Mouse (Mus musculus): ENCODE results near the gene Pappa2. TPM values are rescaled to one million over a fixed set of nuclear protein-coding genes. Genes with fewer than 3 reads are reported as not detected.

Gene Pappa2
- polyA plus RNA-seq (2015; fragmentation: Nextera tagmentation; extraction: Ambion mirVana) = 1.1 and 1.7 TPM in 2 replicates

DNA sequence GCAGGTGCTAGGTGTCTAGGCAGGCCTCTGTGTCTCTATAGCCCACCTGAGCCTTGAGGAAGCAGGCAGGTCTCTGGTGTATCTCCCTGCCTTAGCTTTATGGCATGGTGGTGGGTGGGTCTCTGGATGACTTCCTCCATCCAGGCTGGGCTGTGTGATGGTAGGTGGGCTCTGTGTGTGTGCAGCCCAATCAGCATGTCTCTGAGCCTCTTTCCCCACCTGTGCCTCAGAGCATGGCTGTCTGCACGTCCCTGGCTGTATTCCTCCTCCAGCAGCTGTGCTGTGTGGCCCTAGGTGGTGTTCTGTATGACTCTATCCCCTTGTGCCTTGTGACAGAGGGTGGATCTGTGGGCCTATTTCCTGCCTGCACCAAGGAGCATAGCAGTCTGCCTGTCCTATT is at the start of gene Pappa2:
Gene Pappa2, minus strand, starts transcription at position 101 of the 400 bp plus-strand sequence.
- Histone ChIP-seq H3K9ac (ENCODE audit: low read length) (no peak within 1 kb of the TSS), H3K4me1 (replicated peaks; ENCODE audit: control insufficient read depth, insufficient read depth, low read length) (no peaks in the 10 kb centered on the region), H3K27me3 (ENCODE audit: control insufficient read depth, insufficient read depth, low read depth, low read length) (no peaks in the 10 kb centered on the region), H3K36me3 (ENCODE audit: control insufficient read depth, insufficient read depth, low read length) (no peaks in the 10 kb centered on the region), H3K27ac (ENCODE audit: low read length) (no peak within 1 kb of the TSS), H3K4me2 (ENCODE audit: low read depth, low read length) (no peak within 1 kb of the TSS), H3K9me3 (ENCODE audit: control insufficient read depth, low read length) (no peaks in the 10 kb centered on the region), H3K4me3 (ENCODE audit: low read length) (no peak within 1 kb of the TSS)
- WGBS = 29% methylated on average over 1 of the region's 1 CpGs
- no peak for ATAC-seq (ENCODE audit: low read depth)

DNA sequence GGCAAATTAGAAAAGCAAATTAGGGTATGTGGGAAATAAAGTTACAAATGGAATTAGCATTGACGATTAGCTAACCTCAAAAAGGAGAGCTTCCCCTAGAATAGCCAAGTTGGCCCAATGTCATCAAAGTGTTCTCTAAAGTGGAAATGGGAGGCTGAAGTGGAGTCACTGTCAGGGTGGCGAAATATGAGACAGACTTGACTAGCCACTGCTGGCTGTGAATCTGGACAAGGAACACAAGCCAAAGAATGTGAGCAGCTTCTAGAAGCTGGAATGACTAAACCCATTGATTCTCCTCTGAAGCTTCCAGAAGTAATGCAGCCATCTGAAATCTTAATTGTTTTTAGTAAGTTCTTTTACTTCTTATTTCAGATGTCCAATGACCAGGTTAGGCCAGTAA is 48.8 kb upstream of the Pappa2 start:
- Histone ChIP-seq H3K9me3 (ENCODE audit: control insufficient read depth, low read length) (no peaks in the 10 kb centered on the region), H3K4me1 (replicated peaks; ENCODE audit: control insufficient read depth, insufficient read depth, low read length) (no peaks in the 10 kb centered on the region), H3K27ac (ENCODE audit: low read length) (no peak overlapping the region), H3K36me3 (ENCODE audit: control insufficient read depth, insufficient read depth, low read length) (no peaks in the 10 kb centered on the region), H3K27me3 (ENCODE audit: control insufficient read depth, insufficient read depth, low read depth, low read length) (no peaks in the 10 kb centered on the region), H3K4me3 (ENCODE audit: low read length) (no peak overlapping the region), H3K4me2 (ENCODE audit: low read depth, low read length) (no peak overlapping the region), H3K9ac (ENCODE audit: low read length) (no peak overlapping the region)
- WGBS = 85% methylated on average over 2 of the region's 2 CpGs
- no peak for ATAC-seq (ENCODE audit: low read depth)

DNA sequence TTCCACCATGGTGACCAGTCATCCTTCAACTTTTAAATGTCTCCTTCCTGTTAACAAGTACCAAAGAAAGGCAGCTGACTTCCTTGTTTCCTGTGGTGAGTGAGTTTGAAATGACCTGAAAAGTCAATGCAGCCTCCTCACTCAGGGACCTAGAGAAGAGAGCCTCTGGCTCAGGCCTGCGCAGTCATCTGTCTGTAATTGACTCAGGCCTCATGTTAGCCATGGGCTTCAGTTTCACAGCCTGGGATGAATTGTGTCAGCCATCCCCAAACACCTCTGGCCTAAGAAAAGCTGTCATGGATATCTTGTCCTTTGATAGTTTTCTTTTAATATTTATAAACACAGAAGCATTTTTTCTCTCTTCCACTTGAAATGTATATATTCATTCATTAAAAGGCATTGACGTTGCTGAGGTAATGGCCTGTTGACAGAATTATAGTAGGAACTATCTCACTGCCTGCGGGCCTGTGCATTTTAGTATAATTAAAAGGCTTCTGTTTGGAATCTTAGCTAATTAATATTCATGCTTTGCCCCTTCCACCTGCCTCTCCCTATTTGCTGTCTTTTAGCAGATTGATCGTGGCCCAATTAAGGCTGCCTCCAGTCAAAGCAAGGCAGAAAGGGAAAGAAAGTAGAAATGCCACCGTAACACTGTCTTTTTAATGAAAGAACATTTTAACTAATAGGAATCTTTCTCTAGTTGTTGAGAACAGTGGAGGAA is 34.8 kb upstream of the Pappa2 start:
- Histone ChIP-seq H3K9me3 (ENCODE audit: control insufficient read depth, low read length) (no peaks in the 10 kb centered on the region), H3K4me3 (ENCODE audit: low read length) (no peak overlapping the region), H3K4me1 (replicated peaks; ENCODE audit: control insufficient read depth, insufficient read depth, low read length) (no peaks in the 10 kb centered on the region), H3K27ac (ENCODE audit: low read length) (no peak overlapping the region), H3K4me2 (ENCODE audit: low read depth, low read length) (no peak overlapping the region), H3K9ac (ENCODE audit: low read length) (no peak overlapping the region), H3K27me3 (ENCODE audit: control insufficient read depth, insufficient read depth, low read depth, low read length) (no peaks in the 10 kb centered on the region), H3K36me3 (ENCODE audit: control insufficient read depth, insufficient read depth, low read length) (no peaks in the 10 kb centered on the region)
- no peak for ATAC-seq (ENCODE audit: low read depth)
- WGBS = 61% methylated on average over 5 of the region's 5 CpGs

DNA sequence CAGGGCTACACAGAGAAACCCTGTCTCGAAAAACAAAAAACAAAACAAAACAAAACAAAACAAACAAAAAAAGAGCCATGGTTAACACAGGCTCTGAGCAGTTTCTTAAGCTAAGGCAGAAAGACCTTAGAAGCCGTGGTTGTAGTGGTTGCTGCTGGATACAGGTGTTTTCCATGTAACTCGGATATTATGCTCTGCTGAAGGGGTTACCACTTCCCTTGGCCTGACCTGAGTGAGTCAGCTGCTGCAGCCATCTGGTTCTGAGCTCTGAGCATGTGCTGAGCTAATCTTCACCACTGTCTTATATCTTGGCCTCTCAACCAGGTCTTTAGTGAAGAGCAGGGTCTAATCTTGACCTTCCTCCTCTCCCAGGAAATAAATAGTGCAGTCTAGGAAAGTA is 6.8 kb upstream of the Pappa2 start:
- Histone ChIP-seq H3K36me3 (ENCODE audit: control insufficient read depth, insufficient read depth, low read length) (no peaks in the 10 kb centered on the region), H3K4me1 (replicated peaks; ENCODE audit: control insufficient read depth, insufficient read depth, low read length) (no peaks in the 10 kb centered on the region), H3K4me3 (ENCODE audit: low read length) (no peak overlapping the region), H3K9ac (ENCODE audit: low read length) (no peak overlapping the region), H3K4me2 (ENCODE audit: low read depth, low read length) (no peak overlapping the region), H3K27ac (ENCODE audit: low read length) (no peak overlapping the region), H3K9me3 (ENCODE audit: control insufficient read depth, low read length) (no peaks in the 10 kb centered on the region), H3K27me3 (ENCODE audit: control insufficient read depth, insufficient read depth, low read depth, low read length) (no peaks in the 10 kb centered on the region)
- no peak for ATAC-seq (ENCODE audit: low read depth)
- 77% methylated on average over 3 of the region's 3 CpGs for WGBS

DNA sequence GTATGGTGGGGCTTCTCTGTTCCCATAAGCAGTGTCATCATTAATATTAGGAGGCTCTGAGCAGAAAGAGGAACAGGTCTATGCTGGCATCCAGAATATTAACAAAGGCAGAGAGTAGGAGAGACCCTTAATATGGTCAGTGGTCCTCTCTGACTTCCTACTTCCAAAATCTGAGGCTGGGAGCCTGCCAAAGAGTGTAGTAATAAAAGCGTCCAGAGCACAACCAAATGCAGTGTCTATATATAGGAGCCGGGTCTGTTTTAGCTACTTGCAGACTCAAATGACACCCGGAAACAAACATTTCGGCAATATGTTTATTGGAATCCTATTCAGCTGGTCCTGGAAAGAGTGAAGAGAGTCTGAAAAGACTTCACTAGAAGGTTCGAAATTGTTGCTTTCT is 17.9 kb downstream of the Pappa2 start:
- Histone ChIP-seq H3K27ac (ENCODE audit: low read length) (no peak overlapping the region), H3K27me3 (ENCODE audit: control insufficient read depth, insufficient read depth, low read depth, low read length) (no peaks in the 10 kb centered on the region), H3K36me3 (ENCODE audit: control insufficient read depth, insufficient read depth, low read length) (no peaks in the 10 kb centered on the region), H3K9ac (ENCODE audit: low read length) (no peak overlapping the region), H3K9me3 (ENCODE audit: control insufficient read depth, low read length) (no peaks in the 10 kb centered on the region), H3K4me2 (ENCODE audit: low read depth, low read length) (0 out of 2 replicates have a peak overlapping the region, but pooled peaks have one; percentile 1), H3K4me1 (replicated peaks; ENCODE audit: control insufficient read depth, insufficient read depth, low read length) (0 out of 2 replicates have a peak, but pooled peaks cover 4% of the 10 kb centered on the region), H3K4me3 (ENCODE audit: low read length) (no peak overlapping the region)
- peak; percentile 53; the same call in 1 of the 2 replicates for ATAC-seq (ENCODE audit: low read depth)
- WGBS = 48% methylated on average over 5 of the region's 5 CpGs

DNA sequence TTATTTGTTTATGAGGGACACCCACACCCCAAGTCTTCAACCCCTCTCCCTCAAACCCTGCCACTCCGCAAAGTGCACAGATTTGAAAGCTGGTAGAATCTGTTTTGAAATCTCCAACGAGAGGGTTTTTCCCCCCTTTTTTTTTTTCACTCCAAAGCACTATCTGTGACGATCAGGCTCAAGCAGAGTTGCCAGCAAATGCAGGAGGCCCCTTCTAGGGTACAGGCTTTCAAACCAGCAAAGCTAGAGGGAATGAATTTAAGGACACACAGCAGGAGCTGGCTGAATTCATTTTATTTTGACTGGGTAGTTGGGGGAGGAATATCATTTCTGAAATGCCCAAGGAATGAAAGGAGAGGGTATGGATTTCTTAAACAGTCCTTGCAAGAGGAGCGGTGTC is 19.3 kb downstream of the Pappa2 start:
- 0 out of 2 replicates have a peak, but pooled peaks cover 4% of the 10 kb centered on the region for H3K4me1 ChIP-seq (replicated peaks; ENCODE audit: control insufficient read depth, insufficient read depth, low read length)

DNA sequence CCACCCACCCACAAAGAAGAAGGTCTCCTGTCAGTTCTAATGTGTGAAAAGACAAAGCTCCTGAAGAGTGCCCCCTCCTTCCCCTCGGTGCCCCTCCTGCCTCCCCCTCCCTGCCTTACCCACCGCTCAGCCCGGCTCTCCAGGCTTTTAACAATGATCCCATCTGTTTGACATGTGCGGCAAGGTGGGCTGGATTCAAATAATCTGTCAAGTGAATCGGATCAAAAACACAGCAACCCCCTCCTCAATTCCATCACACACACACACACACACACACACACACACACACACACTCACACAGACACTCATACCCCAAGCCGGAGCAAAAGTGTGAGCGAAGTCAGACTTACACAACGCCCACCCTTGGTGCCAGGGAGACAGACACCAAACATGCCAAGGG is 19.7 kb downstream of the Pappa2 start:
- ATAC-seq (ENCODE audit: low read depth) = no peak
- Histone ChIP-seq H3K27me3 (ENCODE audit: control insufficient read depth, insufficient read depth, low read depth, low read length) (no peaks in the 10 kb centered on the region), H3K9ac (ENCODE audit: low read length) (no peak overlapping the region), H3K4me2 (ENCODE audit: low read depth, low read length) (peak overlapping the region; percentile 34; the same call in 1 of the 2 replicates), H3K36me3 (ENCODE audit: control insufficient read depth, insufficient read depth, low read length) (no peaks in the 10 kb centered on the region), H3K4me1 (replicated peaks; ENCODE audit: control insufficient read depth, insufficient read depth, low read length) (0 out of 2 replicates have a peak, but pooled peaks cover 4% of the 10 kb centered on the region), H3K4me3 (ENCODE audit: low read length) (no peak overlapping the region), H3K9me3 (ENCODE audit: control insufficient read depth, low read length) (no peaks in the 10 kb centered on the region), H3K27ac (ENCODE audit: low read length) (no peak overlapping the region)
- 12% methylated on average over 8 of the region's 8 CpGs for WGBS

More for the DNA sequence above, 19.3 kb downstream of the Pappa2 start:
- no peaks in the 10 kb centered on the region for H3K27me3 ChIP-seq (ENCODE audit: control insufficient read depth, insufficient read depth, low read depth, low read length)
- ATAC-seq (ENCODE audit: low read depth) = no peak
- H3K36me3 ChIP-seq (ENCODE audit: control insufficient read depth, insufficient read depth, low read length) = no peaks in the 10 kb centered on the region
- peak overlapping the region; percentile 34; the same call in 1 of the 2 replicates for H3K4me2 ChIP-seq (ENCODE audit: low read depth, low read length)
- H3K4me3 ChIP-seq (ENCODE audit: low read length) = no peak overlapping the region
- no peak overlapping the region for H3K9ac ChIP-seq (ENCODE audit: low read length)
- H3K9me3 ChIP-seq (ENCODE audit: control insufficient read depth, low read length) = no peaks in the 10 kb centered on the region
- no peak overlapping the region for H3K27ac ChIP-seq (ENCODE audit: low read length)
- WGBS = 34% methylated on average over 4 of the region's 4 CpGs

DNA sequence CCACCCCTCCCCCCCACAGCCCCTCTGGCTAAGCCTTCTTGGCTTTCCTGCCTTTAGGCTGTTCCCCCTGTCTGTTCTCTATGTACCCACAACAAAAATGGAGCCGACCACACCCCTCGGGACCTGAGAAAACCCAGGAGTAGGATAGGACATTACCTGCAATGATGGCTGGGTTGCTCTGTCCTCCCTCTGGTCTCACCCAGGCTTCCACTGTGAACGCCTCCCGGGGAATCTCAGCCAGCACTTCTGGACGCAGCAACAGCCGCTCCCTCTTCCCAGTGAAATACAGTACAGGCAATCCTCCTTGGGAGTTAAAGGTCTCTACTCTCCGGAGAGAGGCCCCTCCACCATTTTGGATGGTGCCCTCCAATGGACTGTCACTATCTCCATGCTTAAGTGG is 23.9 kb downstream of the Pappa2 start:
- Histone ChIP-seq H3K4me1 (replicated peaks; ENCODE audit: control insufficient read depth, insufficient read depth, low read length) (no peaks in the 10 kb centered on the region), H3K9ac (ENCODE audit: low read length) (no peak overlapping the region), H3K27me3 (ENCODE audit: control insufficient read depth, insufficient read depth, low read depth, low read length) (no peaks in the 10 kb centered on the region), H3K4me2 (ENCODE audit: low read depth, low read length) (no peak overlapping the region), H3K9me3 (ENCODE audit: control insufficient read depth, low read length) (no peaks in the 10 kb centered on the region), H3K4me3 (ENCODE audit: low read length) (no peak overlapping the region), H3K27ac (ENCODE audit: low read length) (no peak overlapping the region), H3K36me3 (ENCODE audit: control insufficient read depth, insufficient read depth, low read length) (no peaks in the 10 kb centered on the region)
- ATAC-seq (ENCODE audit: low read depth) = no peak
- 79% methylated on average over 7 of the region's 7 CpGs for WGBS

DNA sequence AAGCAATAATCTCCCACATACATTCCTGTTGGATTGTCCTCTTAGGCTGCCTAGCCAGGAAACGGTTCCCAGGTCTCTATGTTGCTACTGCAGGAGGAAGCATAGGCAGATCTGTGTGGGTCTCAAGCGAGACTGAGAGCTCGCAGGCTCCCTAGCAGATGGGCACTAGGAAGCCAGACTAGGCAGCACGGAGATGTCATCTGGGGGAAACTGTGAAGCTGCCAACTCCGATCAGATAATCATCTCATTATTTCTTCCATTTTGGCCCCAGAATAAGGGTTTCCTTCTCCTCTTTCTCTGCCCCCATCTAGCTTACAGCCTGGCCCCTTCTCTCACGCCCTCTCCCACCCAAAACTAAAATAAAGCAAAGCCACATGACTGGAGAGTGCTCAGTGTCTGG is 25.5 kb downstream of the Pappa2 start:
- Histone ChIP-seq H3K4me3 (ENCODE audit: low read length) (no peak overlapping the region), H3K9ac (ENCODE audit: low read length) (no peak overlapping the region), H3K27ac (ENCODE audit: low read length) (no peak overlapping the region), H3K36me3 (ENCODE audit: control insufficient read depth, insufficient read depth, low read length) (no peaks in the 10 kb centered on the region), H3K4me2 (ENCODE audit: low read depth, low read length) (no peak overlapping the region), H3K9me3 (ENCODE audit: control insufficient read depth, low read length) (no peaks in the 10 kb centered on the region), H3K4me1 (replicated peaks; ENCODE audit: control insufficient read depth, insufficient read depth, low read length) (no peaks in the 10 kb centered on the region), H3K27me3 (ENCODE audit: control insufficient read depth, insufficient read depth, low read depth, low read length) (no peaks in the 10 kb centered on the region)
- no peak for ATAC-seq (ENCODE audit: low read depth)
- WGBS = 58% methylated on average over 6 of the region's 6 CpGs

Measured in lung, embryonic 16.5 days (tissue).